Mouse (Mus musculus) ZHBTc4 (cell line): ENCODE measurements around the gene Lpcat2.

ENCODE experiments used
- DNase-seq: peaks from one replicate; pipeline ENCODE4 v3.0.0-alpha.2; 2011; ENCODE audit warnings: low read depth, low spot score

Lpcat2 gene

DNA sequence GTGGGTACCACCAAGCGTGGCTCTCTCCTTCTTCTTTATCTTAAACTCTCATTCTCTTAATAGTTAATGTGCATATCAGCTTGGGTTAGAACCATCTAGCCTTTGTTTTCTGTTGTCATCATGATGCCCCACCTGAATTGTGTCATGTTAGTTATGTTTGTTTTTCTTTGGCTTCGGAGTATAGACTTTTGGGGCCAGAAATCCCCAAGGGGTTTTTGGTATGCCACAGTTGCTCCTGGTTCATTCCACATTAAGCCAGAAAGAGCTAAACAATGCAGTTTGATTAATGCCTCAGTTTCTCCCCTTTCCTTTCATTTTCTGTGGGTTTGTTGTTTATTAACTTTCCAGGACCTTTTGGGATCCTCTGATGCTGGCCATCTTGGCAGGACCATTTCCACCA, 53.3 kb downstream of the Lpcat2 start:
- DNase-seq, result no peak

GRCm38 (mm10) chr8:92911477-92911876, 56.3 kb downstream of the Lpcat2 start:
- DNase-seq, result no peak

GRCm38 (mm10) chr8:92913396-92913795, 58.3 kb downstream of the Lpcat2 start:
- no peak for DNase-seq

GRCm38 (mm10) chr8:92916082-92916481, 60.9 kb downstream of the Lpcat2 start:
- DNase-seq, result no peak

DNA sequence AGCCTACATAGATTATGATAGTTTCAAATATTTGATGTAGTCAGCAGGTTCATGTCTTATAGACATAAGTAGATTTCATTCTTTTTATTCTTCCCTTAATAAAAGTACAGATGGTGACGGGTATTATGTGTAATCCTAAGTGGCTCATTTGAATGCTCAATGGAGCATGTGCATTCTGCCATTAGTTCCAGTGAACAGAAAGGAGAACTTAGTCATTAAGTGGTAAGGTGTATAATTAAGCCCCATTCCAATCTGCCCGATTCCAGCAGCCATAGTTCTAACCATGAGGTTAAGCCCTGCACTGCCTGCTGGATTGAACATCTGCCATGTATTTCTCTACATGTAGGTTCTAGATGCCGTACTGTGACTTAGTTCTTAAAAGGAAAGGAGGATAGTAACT, 66.6 kb downstream of the Lpcat2 start:
- DNase-seq, result no peak

DNA sequence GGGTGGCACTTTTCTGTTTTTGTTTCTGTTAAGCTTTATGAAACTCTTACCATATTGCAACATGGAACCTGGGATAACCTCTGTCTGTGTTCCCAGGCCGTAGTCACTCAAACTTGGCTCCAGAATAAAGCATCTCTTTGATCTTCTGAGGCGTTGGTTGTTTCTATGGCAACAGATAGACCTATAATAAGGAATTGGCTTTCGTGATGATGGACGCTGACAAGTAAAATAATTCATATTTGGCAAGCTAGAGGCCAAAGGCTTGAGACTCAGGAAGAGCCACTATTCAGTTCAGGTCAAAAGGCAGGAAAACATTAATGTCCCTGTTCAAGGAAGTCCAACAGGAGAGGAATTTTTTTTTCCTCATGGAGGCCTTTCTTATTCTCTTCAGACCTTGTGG, 73.8 kb downstream of the Lpcat2 start:
- DNase-seq, result no peak

GRCm38 (mm10) chr8:92938056-92938455, 82.9 kb downstream of the Lpcat2 start:
- DNase-seq, result no peak

DNA sequence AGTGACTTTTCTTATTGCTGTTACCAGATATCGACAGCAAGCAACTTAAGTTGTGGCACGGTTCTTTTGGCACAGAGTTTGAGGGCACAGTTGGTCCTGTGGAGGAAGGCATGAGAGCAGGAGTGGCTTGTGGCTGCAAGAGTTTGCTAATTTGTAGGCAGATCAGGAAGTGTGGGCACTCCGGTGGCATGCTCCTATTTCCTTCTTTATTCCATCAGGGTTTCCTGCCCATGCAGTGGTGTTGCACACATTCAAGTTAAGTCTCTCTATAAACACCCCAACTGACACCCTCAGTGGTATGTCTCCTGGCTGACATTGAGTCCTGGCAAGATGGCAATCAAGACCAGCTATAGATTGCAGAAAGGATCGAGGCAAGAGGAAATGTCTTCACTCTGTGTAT, 93.9 kb downstream of the Lpcat2 start:
- no peak for DNase-seq

DNA sequence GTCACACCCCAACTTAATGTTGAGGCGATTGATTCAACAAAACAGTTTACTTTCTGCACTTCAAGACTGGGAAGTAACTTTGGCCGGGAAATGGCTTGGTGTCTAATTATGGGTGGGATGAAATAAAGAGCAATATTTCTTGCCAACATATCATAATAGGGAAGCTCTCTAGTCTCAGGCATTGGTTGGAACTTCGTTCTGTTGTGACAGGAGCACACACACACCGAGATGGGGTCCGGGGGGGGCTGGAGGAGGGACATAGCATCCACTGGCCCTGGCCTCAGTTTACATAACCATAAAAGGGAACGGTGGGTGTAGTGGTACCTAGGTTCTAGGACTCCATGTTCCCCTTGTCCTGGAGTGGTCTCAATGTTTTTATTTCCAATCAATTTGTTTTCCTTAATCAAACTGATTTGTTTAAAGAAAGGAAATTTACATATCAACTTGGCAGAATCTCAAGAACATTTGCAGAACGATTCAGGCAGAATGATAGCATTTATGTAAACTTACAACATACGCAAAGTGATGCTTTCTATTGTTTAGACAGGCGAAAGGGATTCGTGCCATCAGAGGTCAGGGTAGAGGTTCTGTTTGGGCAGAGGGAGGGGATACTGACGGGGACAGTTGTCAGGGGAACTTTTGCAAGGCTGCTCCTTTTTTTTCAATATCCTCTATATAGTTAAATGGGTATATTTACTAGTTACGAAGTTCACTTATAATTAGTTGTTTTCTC, 95.7 kb downstream of the Lpcat2 start:
- DNase-seq, result no peak

GRCm38 (mm10) chr8:92954044-92954443, 98.9 kb downstream of the Lpcat2 start:
- no peak for DNase-seq

DNA sequence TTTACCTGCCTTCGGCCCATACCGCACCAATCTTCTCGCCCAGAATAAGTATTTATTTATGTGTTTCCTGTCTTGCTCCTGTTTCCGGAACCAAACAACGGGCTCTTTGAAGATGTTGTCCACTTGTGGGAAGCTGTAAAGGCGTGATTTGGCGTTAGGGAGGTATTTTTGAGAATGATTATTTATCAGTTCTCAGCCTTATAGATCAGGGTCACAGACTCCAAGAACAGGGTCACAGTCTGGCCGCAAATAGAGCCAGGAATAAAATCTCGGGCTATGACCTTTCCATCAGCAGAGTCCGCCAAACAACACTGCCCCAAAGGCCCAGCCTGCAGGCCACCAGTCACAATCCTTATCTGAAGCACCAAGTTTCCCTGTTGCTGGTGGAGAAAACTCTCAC, 104.6 kb downstream of the Lpcat2 start, which contains the start of gene Slc6a2:
Gene Slc6a2, plus strand, starts transcription at position 301 of the 400 bp plus-strand sequence.
- DNase-seq, result no peak

DNA sequence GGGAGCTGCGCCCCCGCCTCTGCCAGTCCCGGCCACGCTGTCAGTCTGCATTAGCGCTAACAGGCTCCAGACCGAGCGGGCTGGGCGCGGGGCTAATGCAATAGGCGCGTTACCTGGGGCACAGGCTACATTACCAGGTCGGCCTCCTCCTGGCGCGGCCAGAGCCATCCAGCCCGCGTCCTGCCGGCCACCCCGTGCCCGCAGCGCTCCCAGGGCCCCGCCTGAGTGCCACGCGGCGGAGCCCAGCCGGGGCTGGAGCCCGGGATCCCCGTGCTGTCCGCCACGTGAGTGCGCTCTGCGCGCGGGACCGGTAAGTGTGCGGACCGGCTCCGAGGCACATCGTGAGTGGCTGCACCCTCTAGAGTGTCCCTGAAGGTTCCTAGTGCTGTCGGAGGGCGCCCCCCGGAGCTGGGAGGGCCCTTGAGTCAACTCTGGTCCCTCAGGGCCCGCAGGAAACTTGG, 105.3 kb downstream of the Lpcat2 start:
- DNase-seq, result peak; percentile 46

DNA sequence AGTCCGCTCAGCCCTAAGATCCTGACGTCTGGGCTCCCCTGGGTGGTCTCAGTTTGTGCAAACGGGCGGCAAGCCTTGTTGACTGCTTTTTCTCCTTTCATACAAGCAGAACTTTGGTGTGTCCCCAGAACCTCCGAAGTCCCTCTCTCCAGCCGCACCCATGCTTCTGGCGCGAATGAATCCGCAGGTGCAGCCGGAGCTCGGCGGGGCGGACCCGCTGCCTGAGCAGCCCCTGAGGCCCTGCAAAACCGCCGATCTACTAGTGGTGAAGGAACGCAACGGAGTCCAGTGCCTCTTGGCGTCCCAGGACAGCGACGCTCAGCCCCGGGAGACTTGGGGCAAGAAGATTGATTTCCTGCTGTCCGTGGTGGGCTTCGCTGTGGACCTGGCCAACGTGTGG, 105.9 kb downstream of the Lpcat2 start:
- DNase-seq, result peak; percentile 72

- no peak for DNase-seq
These were observed 109.4 kb downstream of the Lpcat2 start for GRCm38 (mm10) chr8:92964556-92964955.
